Mouse (Mus musculus): ENCODE results near the gene Ndufaf3. TPM values are rescaled to one million over a fixed set of nuclear protein-coding genes. Genes with fewer than 3 reads are reported as not detected.
"Not testable (repeated sequence)": the region's sequence is repeated elsewhere in the genome, so short reads cannot be mapped to it uniquely, and the experiment has no call there.

Gene Ndufaf3
- 50.6 and 53.8 TPM in 2 replicates for polyA plus RNA-seq (2016; fragmentation: Nextera tagmentation; extraction: Ambion mirVana)

DNA sequence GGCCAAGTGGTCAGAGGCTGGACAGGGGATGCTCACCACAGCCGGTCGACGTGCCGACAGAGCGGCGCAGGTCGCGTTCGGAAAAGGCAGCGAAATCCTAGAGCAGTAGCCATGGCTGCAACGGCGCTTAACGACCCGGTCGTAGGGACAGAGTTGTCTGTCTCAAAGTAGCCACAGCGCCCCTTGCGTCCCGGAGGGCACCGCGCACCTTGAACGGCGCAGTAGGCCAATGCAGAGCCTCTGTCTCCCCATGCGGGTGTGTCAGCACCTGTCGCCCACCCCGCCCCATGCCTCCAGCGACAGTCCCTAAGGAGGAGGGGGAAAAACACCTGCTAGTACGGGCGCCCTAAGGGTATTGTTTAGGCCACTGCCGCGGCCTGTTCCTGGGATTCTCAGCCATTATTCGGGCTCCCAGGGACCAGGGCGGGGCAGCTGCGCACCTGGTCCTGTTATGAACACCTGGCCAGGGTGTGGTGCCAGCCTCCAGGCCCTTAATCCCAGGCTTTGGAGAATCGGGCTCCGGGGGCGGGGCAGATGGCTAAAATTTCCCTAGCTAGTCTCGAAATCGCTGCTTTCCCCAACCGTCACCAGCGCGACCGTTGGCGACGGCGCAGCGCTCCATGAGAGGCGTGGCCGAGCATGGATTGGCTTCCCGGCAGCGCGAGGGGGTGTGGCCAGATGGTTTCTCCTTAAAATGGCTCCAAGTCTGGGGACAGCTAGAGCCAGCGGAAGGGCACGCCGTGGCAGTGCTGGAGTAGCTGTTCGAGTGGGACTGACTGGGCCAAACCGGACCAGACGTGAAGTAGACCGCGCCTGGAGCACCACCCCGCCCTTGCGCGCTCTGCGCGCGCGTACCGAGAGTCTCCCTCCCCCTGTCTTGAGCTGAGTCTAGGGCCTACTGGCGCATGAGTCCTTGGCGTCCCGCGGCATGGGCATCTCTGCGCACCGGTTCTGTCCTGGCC is at the start of gene Ndufaf3:
Gene Ndufaf3, minus strand, starts transcription at position 620 of the 962 bp plus-strand sequence.
- peak within 1 kb of the TSS; percentile 64 for H3K4me3 ChIP-seq (replicated peaks)
- H3K27me3 ChIP-seq = no peaks in the 10 kb centered on the region
- under 1% methylated on average over 73 of the region's 73 CpGs for WGBS
- H3K36me3 ChIP-seq = peaks cover 55% of the 10 kb centered on the region
- H3K9me3 ChIP-seq = no peaks in the 10 kb centered on the region
- H3K9ac ChIP-seq (replicated peaks) = peak within 1 kb of the TSS; percentile 78
- H3K4me1 ChIP-seq (replicated peaks) = peaks cover 36% of the 10 kb centered on the region
- H3K4me2 ChIP-seq = peak within 1 kb of the TSS; percentile 97
- peak within 1 kb of the TSS; percentile 91 for H3K27ac ChIP-seq
- ATAC-seq (ENCODE audit: insufficient number of reproducible peaks, insufficient read depth, low FRiP score, low TSS enrichment, low read depth) = peak; percentile 71

DNA sequence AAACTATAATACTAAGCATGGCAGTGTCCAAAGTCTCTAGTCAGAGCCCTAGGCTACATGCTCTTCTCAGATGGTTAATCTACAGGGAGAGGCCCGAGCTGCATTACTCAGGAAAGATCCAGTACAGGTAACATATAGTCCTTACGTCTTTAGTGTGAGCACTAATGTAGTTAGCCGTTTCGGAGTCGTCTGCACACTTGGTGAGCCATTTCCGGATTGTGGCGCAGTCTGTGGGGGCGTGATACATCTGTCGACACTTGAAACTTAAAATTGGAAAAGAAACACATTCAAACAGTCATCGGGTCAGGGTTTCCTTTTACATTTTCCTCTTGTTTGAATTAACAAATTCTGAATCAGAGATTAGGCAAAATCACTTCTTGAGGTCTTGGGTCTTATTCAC is 44.3 kb upstream of the Ndufaf3 start:
- Histone ChIP-seq H3K9ac (replicated peaks) (no peak overlapping the region), H3K4me3 (replicated peaks) (no peak overlapping the region), H3K9me3 (no peaks in the 10 kb centered on the region), H3K27me3 (no peaks in the 10 kb centered on the region), H3K27ac (no peak overlapping the region), H3K4me1 (replicated peaks) (no peaks in the 10 kb centered on the region), H3K4me2 (no peak overlapping the region), H3K36me3 (peaks cover 99% of the 10 kb centered on the region)
- ATAC-seq (ENCODE audit: insufficient number of reproducible peaks, insufficient read depth, low FRiP score, low TSS enrichment, low read depth) = no peak
- 94% methylated on average over 10 of the region's 10 CpGs for WGBS

DNA sequence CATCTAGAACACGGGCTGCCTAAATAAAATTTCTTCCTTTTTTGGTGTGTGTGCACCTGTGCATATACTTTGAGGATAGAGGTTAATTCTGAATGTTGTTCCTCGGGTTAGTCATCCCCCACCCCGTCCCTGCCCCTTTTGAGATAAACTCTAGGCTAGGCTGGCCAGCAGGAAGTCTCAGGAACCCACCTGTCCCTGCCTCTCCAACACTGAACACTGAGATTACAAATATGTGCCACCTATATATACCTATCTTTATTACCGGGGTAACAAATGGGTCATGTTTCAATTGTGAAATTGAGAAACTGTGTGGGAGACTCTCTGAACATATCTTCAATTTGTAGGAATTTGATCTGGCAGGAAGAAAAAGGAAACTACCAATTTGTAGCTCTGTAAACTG is 41.7 kb upstream of the Ndufaf3 start:
- ATAC-seq (ENCODE audit: insufficient number of reproducible peaks, insufficient read depth, low FRiP score, low TSS enrichment, low read depth) = no peak
- WGBS = 89% methylated on average over 4 of the region's 4 CpGs
- peaks cover 98% of the 10 kb centered on the region for H3K36me3 ChIP-seq

DNA sequence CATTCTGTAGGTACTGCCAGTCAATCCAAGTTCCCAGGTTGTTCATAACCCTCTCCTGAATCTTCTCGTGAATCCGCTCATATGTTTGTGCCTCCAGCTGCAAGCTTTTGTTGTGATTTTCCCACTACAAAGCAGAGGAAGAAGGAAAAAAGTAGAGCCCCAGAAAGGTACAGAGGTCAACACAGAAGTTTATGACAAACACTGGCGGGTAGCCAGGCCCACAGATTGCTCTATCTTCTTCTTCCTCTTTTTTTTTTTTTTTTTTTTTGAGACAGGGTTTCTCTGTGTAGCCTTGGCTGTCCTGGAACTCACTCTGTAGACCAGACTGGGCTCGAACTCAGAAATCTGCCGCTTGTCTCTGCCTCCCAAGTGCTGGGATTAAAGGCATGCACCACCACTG is 40.7 kb upstream of the Ndufaf3 start:
- H3K27me3 ChIP-seq; H3K4me2 ChIP-seq; H3K4me3 ChIP-seq (replicated peaks); H3K9me3 ChIP-seq; H3K9ac ChIP-seq (replicated peaks); ATAC-seq (ENCODE audit: insufficient number of reproducible peaks, insufficient read depth, low FRiP score, low TSS enrichment, low read depth); H3K4me1 ChIP-seq (replicated peaks); H3K27ac ChIP-seq: not testable (repeated sequence)
- peaks cover 98% of the 10 kb centered on the region for H3K36me3 ChIP-seq
- WGBS = 94% methylated on average over 5 of the region's 5 CpGs

More for the DNA sequence above, 41.7 kb upstream of the Ndufaf3 start:
- Histone ChIP-seq H3K9me3 (no peaks in the 10 kb centered on the region), H3K4me3 (replicated peaks) (no peak overlapping the region), H3K4me2 (no peak overlapping the region), H3K4me1 (replicated peaks) (peaks cover 4% of the 10 kb centered on the region), H3K27ac (no peak overlapping the region), H3K9ac (replicated peaks) (no peak overlapping the region), H3K27me3 (no peaks in the 10 kb centered on the region)

DNA sequence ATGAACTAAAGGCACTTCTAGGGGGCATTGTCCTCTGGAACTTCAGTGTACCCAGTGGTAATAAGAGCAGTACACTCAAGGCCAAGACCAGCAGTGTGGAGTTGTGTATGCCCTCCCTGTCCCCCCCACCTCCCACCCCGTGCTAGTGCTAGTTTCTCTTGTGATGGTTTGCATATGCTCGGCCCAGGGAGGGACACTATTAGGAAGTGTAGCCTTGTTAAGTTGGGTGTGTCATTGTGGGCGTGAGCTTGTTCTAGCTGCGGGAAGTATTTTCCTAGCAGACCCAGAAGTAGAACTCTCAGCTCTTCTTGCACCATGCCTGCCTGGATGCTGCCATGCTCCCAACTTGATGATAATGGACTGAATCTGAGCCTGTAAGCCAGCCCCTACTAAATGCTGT is 34.8 kb upstream of the Ndufaf3 start:
- Histone ChIP-seq H3K27me3 (no peaks in the 10 kb centered on the region), H3K4me3 (replicated peaks) (no peak overlapping the region), H3K9ac (replicated peaks) (no peak overlapping the region), H3K9me3 (no peaks in the 10 kb centered on the region), H3K36me3 (peaks cover 45% of the 10 kb centered on the region), H3K27ac (no peak overlapping the region), H3K4me2 (no peak overlapping the region), H3K4me1 (replicated peaks) (peaks cover 10% of the 10 kb centered on the region)
- no peak for ATAC-seq (ENCODE audit: insufficient number of reproducible peaks, insufficient read depth, low FRiP score, low TSS enrichment, low read depth)
- WGBS = 84% methylated on average over 4 of the region's 4 CpGs

DNA sequence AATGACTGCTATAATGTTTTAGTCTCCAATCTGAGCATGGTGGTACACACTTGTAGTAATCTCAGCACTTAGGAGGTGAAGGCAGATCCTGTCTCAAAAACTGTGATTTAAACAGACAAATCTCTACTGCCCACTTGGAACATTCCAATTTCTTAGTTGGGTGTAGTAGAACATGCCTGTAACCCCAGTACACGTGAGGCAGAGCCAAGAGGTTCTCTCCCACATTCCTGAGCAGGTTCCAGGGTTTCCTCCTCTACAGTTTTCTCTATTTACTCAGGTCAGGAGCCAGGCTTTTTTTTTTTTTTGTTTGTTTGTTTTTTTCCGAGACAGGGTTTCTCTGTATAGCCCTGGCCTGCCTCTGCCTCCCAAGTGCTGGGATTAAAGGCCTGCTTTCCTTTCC is 32.8 kb upstream of the Ndufaf3 start:
- H3K36me3 ChIP-seq = peaks cover 27% of the 10 kb centered on the region
- H3K4me1 ChIP-seq (replicated peaks) = peaks cover 18% of the 10 kb centered on the region
- H3K9ac ChIP-seq (replicated peaks) = no peak overlapping the region
- H3K9me3 ChIP-seq = no peaks in the 10 kb centered on the region
- no peak overlapping the region for H3K27ac ChIP-seq
- 72% methylated on average over 2 of the region's 2 CpGs for WGBS
- no peak overlapping the region for H3K4me2 ChIP-seq
- no peak for ATAC-seq (ENCODE audit: insufficient number of reproducible peaks, insufficient read depth, low FRiP score, low TSS enrichment, low read depth)
- no peak overlapping the region for H3K4me3 ChIP-seq (replicated peaks)
- no peaks in the 10 kb centered on the region for H3K27me3 ChIP-seq

DNA sequence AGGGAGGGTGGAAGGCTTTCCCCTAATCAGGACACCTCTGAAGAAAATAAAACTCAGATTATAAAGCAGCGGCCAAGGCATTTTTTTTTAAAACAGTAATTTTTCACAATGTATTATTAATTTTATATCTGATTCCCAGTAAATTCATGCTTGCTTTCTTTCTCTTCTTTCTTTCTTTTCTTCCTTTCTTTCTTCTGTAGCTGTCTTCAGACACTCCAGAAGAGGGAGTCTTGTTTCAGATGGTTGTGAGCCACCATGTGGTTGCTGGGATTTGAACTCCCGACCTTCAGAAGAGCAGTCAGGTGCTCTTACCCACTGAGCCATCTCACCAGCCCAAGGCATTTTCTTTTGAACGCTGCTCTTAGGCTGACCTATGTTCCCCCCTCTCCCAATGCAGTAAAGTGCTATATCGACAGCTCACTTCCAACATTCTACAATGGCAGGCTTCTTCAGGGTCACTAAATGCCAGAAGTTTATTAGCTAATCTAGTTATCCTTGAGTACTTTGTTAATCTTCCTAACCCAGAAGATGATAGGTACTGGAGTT is 31.9 kb upstream of the Ndufaf3 start:
- 81% methylated on average over 4 of the region's 4 CpGs for WGBS
- Histone ChIP-seq H3K9ac (replicated peaks) (no peak overlapping the region), H3K4me1 (replicated peaks) (peaks cover 14% of the 10 kb centered on the region), H3K27ac (no peak overlapping the region), H3K4me2 (no peak overlapping the region), H3K27me3 (no peaks in the 10 kb centered on the region), H3K9me3 (no peaks in the 10 kb centered on the region), H3K36me3 (peaks cover 18% of the 10 kb centered on the region), H3K4me3 (replicated peaks) (no peak overlapping the region)
- no peak for ATAC-seq (ENCODE audit: insufficient number of reproducible peaks, insufficient read depth, low FRiP score, low TSS enrichment, low read depth)

DNA sequence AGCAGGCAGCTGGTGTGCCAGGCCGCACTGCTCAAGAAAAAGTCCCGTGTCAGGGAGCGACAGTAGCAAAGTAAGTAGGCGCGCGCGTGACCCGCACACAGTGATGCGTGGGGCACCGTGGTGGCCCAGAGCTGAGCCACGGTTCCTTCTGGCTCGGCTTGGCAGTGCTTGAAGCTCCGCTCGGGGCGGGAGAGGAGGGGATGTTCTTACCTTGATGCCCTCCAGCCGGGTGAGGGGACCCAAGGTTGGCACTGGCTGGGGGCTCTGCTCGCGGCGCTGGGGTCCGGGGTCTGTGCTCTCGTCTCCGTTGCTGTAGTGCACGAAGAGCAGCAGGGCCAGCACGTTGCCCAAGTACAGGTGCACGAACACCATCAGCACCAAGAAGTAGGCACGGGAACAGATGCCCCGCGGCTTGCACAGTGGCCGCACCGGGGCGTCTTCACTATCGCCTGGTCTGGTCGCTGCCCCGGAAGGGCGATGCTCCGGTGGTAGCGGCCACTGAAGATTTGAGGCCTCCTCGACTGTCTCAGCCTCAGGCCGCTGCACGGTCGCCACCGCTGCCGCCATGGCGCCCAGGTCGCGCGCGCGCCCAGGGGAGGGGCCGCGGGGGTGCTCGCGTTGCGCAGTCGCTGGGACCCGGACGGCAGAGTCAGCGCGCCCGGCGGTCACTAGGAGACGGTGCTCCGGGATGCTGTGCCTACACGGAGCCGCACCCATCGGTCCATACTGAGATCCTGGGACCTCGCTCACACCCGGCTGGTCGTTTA is 29.9 kb upstream of the Ndufaf3 start, which contains the start of gene P4htm:
Gene P4htm, minus strand, starts transcription at position 670 of the 767 bp plus-strand sequence.
- Histone ChIP-seq H3K36me3 (peaks cover 4% of the 10 kb centered on the region; the same call in 1 of the 2 replicates), H3K9ac (replicated peaks) (peak within 1 kb of the TSS; percentile 73), H3K27ac (no peak within 1 kb of the TSS; the same call in 1 of the 2 replicates), H3K4me2 (peak within 1 kb of the TSS; percentile 89), H3K9me3 (no peaks in the 10 kb centered on the region), H3K27me3 (no peaks in the 10 kb centered on the region), H3K4me3 (replicated peaks) (peak within 1 kb of the TSS; percentile 70), H3K4me1 (replicated peaks) (peaks cover 14% of the 10 kb centered on the region)
- WGBS = 3% methylated on average over 69 of the region's 69 CpGs
- ATAC-seq (ENCODE audit: insufficient number of reproducible peaks, insufficient read depth, low FRiP score, low TSS enrichment, low read depth) = peak; percentile 78

DNA sequence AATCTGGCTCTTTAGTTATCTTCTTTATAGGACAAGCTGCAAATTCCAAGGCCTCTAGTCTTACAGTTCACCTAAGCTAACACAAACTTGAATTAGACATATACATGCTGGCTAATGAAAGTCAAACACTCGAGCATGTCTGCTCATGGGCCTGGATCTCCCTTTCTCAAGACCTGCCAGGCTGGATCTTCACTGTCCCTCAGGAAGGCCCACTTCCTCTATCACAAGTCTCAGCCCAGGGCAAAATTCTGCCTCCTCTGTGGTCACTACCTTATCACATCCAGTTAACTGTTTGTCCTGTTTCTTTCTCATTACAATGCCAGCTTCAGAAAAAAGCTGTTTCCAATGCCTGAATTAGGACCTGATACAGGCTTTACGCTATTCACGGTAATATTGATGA is 27.1 kb upstream of the Ndufaf3 start:
- Histone ChIP-seq H3K9me3 (no peaks in the 10 kb centered on the region), H3K27me3 (no peaks in the 10 kb centered on the region), H3K9ac (replicated peaks) (no peak overlapping the region), H3K4me3 (replicated peaks) (no peak overlapping the region), H3K4me2 (no peak overlapping the region), H3K27ac (no peak overlapping the region), H3K36me3 (peaks cover 7% of the 10 kb centered on the region; the same call in 1 of the 2 replicates), H3K4me1 (replicated peaks) (peaks cover 17% of the 10 kb centered on the region)
- 79% methylated on average over 3 of the region's 3 CpGs for WGBS
- no peak for ATAC-seq (ENCODE audit: insufficient number of reproducible peaks, insufficient read depth, low FRiP score, low TSS enrichment, low read depth)

DNA sequence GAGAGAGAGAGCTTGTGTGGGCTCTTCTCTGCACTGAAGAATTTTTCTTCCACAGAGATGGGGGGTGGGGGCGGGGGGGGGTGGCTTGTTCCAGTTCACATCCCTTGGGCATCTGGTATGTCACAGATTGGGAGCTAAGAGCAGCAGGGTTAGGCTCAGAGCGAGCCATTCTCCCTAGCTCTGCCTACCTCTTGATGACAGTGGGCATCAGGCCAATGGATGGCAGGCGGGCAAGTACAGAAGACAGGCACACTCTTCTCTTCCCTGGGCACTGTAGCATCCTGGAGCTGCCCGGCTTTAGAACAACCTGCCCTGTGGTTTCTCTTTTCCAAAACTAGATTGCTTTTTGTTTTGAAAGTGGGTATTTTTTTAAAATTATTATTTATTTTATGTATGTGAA is 24.2 kb upstream of the Ndufaf3 start:
- no peak for ATAC-seq (ENCODE audit: insufficient number of reproducible peaks, insufficient read depth, low FRiP score, low TSS enrichment, low read depth)
- Histone ChIP-seq H3K36me3 (peaks cover 7% of the 10 kb centered on the region; the same call in 1 of the 2 replicates), H3K27me3 (no peaks in the 10 kb centered on the region), H3K9ac (replicated peaks) (no peak overlapping the region), H3K4me1 (replicated peaks) (peaks cover 32% of the 10 kb centered on the region), H3K4me3 (replicated peaks) (no peak overlapping the region), H3K9me3 (no peaks in the 10 kb centered on the region), H3K4me2 (no peak overlapping the region), H3K27ac (no peak overlapping the region)
- 88% methylated on average over 4 of the region's 4 CpGs for WGBS

DNA sequence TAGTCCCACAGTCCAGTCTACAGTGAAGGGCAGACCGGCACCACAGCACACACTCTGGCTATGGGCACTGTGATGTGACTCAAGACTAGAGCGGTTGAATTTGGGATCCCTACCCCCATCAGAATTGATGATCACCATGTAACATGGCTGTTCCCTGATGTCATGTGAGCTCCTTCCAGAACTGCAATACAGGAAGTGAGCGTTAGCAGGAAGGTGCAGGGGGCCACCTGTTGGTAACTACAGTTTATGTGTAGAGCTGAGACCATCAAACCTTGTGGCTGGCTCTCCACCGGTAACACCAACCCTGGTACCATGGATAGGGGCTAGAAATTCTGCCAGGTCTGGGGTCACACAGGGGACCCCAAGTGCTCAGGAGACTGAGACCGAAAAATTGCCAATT is 22.0 kb upstream of the Ndufaf3 start:
- peaks cover 29% of the 10 kb centered on the region for H3K4me1 ChIP-seq (replicated peaks)
- no peaks in the 10 kb centered on the region for H3K27me3 ChIP-seq
- H3K9ac ChIP-seq (replicated peaks) = no peak overlapping the region
- peaks cover 7% of the 10 kb centered on the region; the same call in 1 of the 2 replicates for H3K36me3 ChIP-seq
- H3K4me2 ChIP-seq = no peak overlapping the region
- ATAC-seq (ENCODE audit: insufficient number of reproducible peaks, insufficient read depth, low FRiP score, low TSS enrichment, low read depth) = no peak
- H3K4me3 ChIP-seq (replicated peaks) = no peak overlapping the region
- no peaks in the 10 kb centered on the region for H3K9me3 ChIP-seq
- H3K27ac ChIP-seq = peak overlapping the region; percentile 41; the same call in 1 of the 2 replicates
- WGBS = 64% methylated on average over 5 of the region's 5 CpGs
